Comparison of ENCODE assay signal across 16 mouse cellular contexts in genomic region chrX:159237275-159237674, GRCm38 (mm10).
"Had no signal": no experiment of that assay in that cellular context is flagged by ENCODE, and none has a peak within 500 bp of the region (broad histone marks: within the 10 kb centered on the region; RNA-seq: fewer than 3 reads in every experiment).

No protein-coding gene starts in this region.

- DNase-seq: liver; liver, embryonic 13.5 days; liver, postnatal 0 days; lung, adult 18-20 months; lung, adult 2 months; lung, embryonic 14.5 days; lung, postnatal 10 days; lung, postnatal 14 days; lung, postnatal 36 days; lung, postnatal 4 days; midbrain, embryonic 14.5 days had no signal

- ATAC-seq: liver, embryonic 12.5 days; liver, postnatal 0 days; lung, postnatal 0 days; midbrain, embryonic 13.5 days; midbrain, embryonic 15.5 days; midbrain, embryonic 16.5 days had no signal
